Mouse (Mus musculus) gastrocnemius, postnatal 4 days (tissue): ENCODE results near the gene Knl1. TPM values are rescaled to one million over a fixed set of nuclear protein-coding genes. Genes with fewer than 3 reads are reported as not detected.

ENCODE experiments used
- DNase-seq, 2 experiments: peaks; one replicate each; pipeline ENCODE4 v3.0.0; 2021 to 2022; ENCODE audit warnings: low spot score in 2 of 2, mixed read lengths in 2 of 2
- total RNA-seq, 2 experiments: library from RNA; stranded (reverse); gene quantifications; 2 replicates each; pipeline ENCODE4 v1.2.3; 2021

Knl1 gene
- total RNA-seq, 2 experiments from 2014 or later: 10.4 to 12.2 TPM

- peak; percentile 78 to 93 for DNase-seq
Observed at GRCm38 (mm10) chr2:119034656-119035396, 12.1 kb upstream of the Knl1 start, which contains the start of gene Rpusd2. Gene Rpusd2, plus strand, starts transcription at chr2:119034790.

- DNase-seq: no peak
Observed at GRCm38 (mm10) chr2:119035397-119035745, 11.5 kb upstream of the Knl1 start.

- DNase-seq: no peak
Observed at GRCm38 (mm10) chr2:119040882-119041281, 6.0 kb upstream of the Knl1 start.

GRCm38 (mm10) chr2:119045163-119045562 lies 1.8 kb upstream of the Knl1 start:
- DNase-seq: no peak

- DNase-seq: no peak
Observed at GRCm38 (mm10) chr2:119047849-119048248, 930 bp downstream of the Knl1 start.

- no peak for DNase-seq
Observed at GRCm38 (mm10) chr2:119050132-119050650, 3.3 kb downstream of the Knl1 start.

- DNase-seq: no peak
Observed at GRCm38 (mm10) chr2:119060139-119060538, 13.2 kb downstream of the Knl1 start.

GRCm38 (mm10) chr2:119072397-119072796 lies 25.5 kb downstream of the Knl1 start:
- DNase-seq: no peak

- DNase-seq: no peak
Observed at GRCm38 (mm10) chr2:119086156-119086555, 39.2 kb downstream of the Knl1 start.

GRCm38 (mm10) chr2:119101552-119101951 lies 54.6 kb downstream of the Knl1 start:
- no peak for DNase-seq

- no peak for DNase-seq
Observed at GRCm38 (mm10) chr2:119106583-119106982, 59.7 kb downstream of the Knl1 start.

- no peak for DNase-seq
Observed at GRCm38 (mm10) chr2:119108554-119108953, 61.6 kb downstream of the Knl1 start.

GRCm38 (mm10) chr2:119111060-119111459 lies 64.1 kb downstream of the Knl1 start:
- DNase-seq: no peak

GRCm38 (mm10) chr2:119112438-119113112 lies 65.7 kb downstream of the Knl1 start, which contains the start of gene Rad51:
Gene Rad51, plus strand, starts transcription at chr2:119112793.
- DNase-seq: peak; percentile 64 to 86

GRCm38 (mm10) chr2:119113121-119113925 lies 66.4 kb downstream of the Knl1 start:
- no peak for DNase-seq

- no peak for DNase-seq
Observed at GRCm38 (mm10) chr2:119136346-119136898, 89.5 kb downstream of the Knl1 start.

GRCm38 (mm10) chr2:119145199-119145598 lies 98.3 kb downstream of the Knl1 start:
- no peak for DNase-seq

GRCm38 (mm10) chr2:119146435-119146834 lies 99.5 kb downstream of the Knl1 start:
- DNase-seq: no peak

GRCm38 (mm10) chr2:119147160-119147678 lies 100.3 kb downstream of the Knl1 start:
- no peak for DNase-seq

GRCm38 (mm10) chr2:119147775-119148174 lies 100.9 kb downstream of the Knl1 start:
- DNase-seq: no peak

- no peak for DNase-seq
Observed at GRCm38 (mm10) chr2:119152255-119152654, 105.3 kb downstream of the Knl1 start.
